Mouse (Mus musculus) hindbrain, postnatal 0 days (tissue): ENCODE results near the gene Eif4e2. TPM values are rescaled to one million over a fixed set of nuclear protein-coding genes. Genes with fewer than 3 reads are reported as not detected.
A peak's percentile ranks its signal among the peaks of the same experiment; 100 is the strongest.

ENCODE experiments used
- ATAC-seq: fragments of 200-750 bp; cut with Nextera tagmentation; 2 replicates; pipeline ENCODE4 v1.8.0; 2017; ENCODE audit warnings: mild to moderate bottlenecking, moderate TSS enrichment, moderate library complexity
- DNase-seq: peaks from one replicate; pipeline ENCODE4 v3.0.0-alpha.2; 2015; ENCODE audit warnings: low spot score
- H3K27ac ChIP-seq: fragments of 300-500 bp; sonication (generic); 2 replicates; pipeline ENCODE4 v1.5.1; 2014; ENCODE audit warnings: mild to moderate bottlenecking
- H3K27me3 ChIP-seq: fragments of 300-500 bp; sonication (generic); 2 replicates; pipeline ENCODE4 v1.6.1; 2014; ENCODE audit warnings: low read length, mixed read lengths; ENCODE audit not compliant: insufficient read depth
- H3K36me3 ChIP-seq: fragments of 300-500 bp; sonication (generic); 2 replicates; pipeline ENCODE4 v1.6.1; 2014; ENCODE audit warnings: low read length, mixed read lengths; ENCODE audit not compliant: insufficient read depth
- H3K4me1 ChIP-seq: fragments of 300-500 bp; sonication (generic); 2 replicates; pipeline ENCODE4 v1.6.1; 2014; ENCODE audit warnings: antibody characterized with exemption, low read length, mixed read lengths; ENCODE audit not compliant: insufficient read depth
- H3K4me2 ChIP-seq: fragments of 300-500 bp; sonication (generic); 2 replicates; pipeline ENCODE4 v1.6.1; 2014; ENCODE audit warnings: low read depth, mild to moderate bottlenecking, low read length, moderate library complexity, mixed read lengths
- H3K4me3 ChIP-seq: fragments of 300-500 bp; sonication (generic); 2 replicates; pipeline ENCODE4 v1.5.1; 2014; ENCODE audit warnings: low read length
- H3K9ac ChIP-seq: fragments of 300-500 bp; sonication (generic); replicated peaks from 2 replicates; pipeline ENCODE4 v1.6.1; 2014; ENCODE audit warnings: mild to moderate bottlenecking, low read length, moderate library complexity, mixed read lengths
- H3K9me3 ChIP-seq: fragments of 300-500 bp; sonication (generic); 2 replicates; pipeline ENCODE4 v1.6.1; 2016; ENCODE audit warnings: low read length, mixed read lengths
- CTCF ChIP-seq: IDR thresholded peaks from 2 replicates; pipeline ENCODE4 v1.5.1; 2016; ENCODE audit warnings: antibody characterized with exemption, control low read depth, low read depth
- WGBS: fragments of 180-500 bp; shearing (Covaris S2); extraction: QIAGEN DNeasy Blood & Tissue Kit; methylation state at CpG from one replicate; pipeline ENCODE4 v1.1.7; 2014; 5-methylcytosine and 5-hydroxymethylcytosine counted together
- polyA plus RNA-seq: library from polyadenylated mRNA; unstranded; fragments of >200 nt; fragmentation: Nextera tagmentation; extraction: Ambion mirVana; gene quantifications from 2 replicates; pipeline ENCODE4 v1.2.1, GENCODE M21; 2015
- total RNA-seq: library from RNA; depleted of rRNA; stranded (reverse); fragments of >200 nt; gene quantifications from 2 replicates; pipeline ENCODE4 v1.2.3, GENCODE M21; 2014

The Eif4e2 gene
- total and polyA plus RNA-seq, 2 experiments from 2014 or later, result 60.4 to 99.7 TPM

- Histone ChIP-seq H3K27me3 (no peaks in the 10 kb centered on the region), H3K36me3 (peaks cover 72% of the 10 kb centered on the region), H3K27ac (no peak overlapping the region), H3K4me3 (no peak overlapping the region), H3K4me1 (no peaks in the 10 kb centered on the region), H3K4me2 (no peak overlapping the region), H3K9me3 (no peaks in the 10 kb centered on the region), H3K9ac (no peak overlapping the region)
- TF ChIP-seq CTCF, result no peak
- ATAC-seq (no peak), DNase-seq (no peak)
- WGBS, result 59% methylated on average over 7 of the region's 7 CpGs
Measured at GRCm38 (mm10) chr1:87232197-87232596, 18.5 kb downstream of the Eif4e2 start.

DNA sequence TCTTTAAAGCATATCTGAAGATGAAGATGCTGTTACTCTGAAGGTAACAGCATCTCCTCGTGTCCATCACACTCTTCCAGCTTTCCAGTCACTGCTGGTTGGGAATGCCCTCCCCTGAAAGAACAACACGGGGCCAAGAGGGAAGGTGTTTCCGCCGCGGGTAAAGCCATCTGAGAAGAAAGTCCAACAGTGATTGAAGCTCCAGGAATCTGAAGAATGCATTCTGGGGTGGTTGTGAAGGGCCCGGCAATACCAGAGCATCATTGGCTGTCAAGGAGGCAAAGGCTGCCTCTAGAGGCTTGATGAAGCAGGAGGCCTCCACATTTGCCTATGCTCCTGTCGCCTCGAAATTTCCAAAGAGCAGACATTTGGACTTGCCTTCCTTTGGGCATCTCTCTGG, 25.3 kb downstream of the Eif4e2 start:
- Histone ChIP-seq H3K27ac (no peak overlapping the region), H3K27me3 (no peaks in the 10 kb centered on the region), H3K4me1 (no peaks in the 10 kb centered on the region), H3K4me2 (no peak overlapping the region), H3K9me3 (no peaks in the 10 kb centered on the region), H3K4me3 (no peak overlapping the region), H3K9ac (no peak overlapping the region), H3K36me3 (peaks cover 42% of the 10 kb centered on the region; the same call in 1 of the 2 replicates)
- WGBS, result 80% methylated on average over 8 of the region's 8 CpGs
- DNase-seq (no peak), ATAC-seq (no peak)
- TF ChIP-seq CTCF, result no peak

- TF ChIP-seq CTCF, result no peak
- 94% methylated on average over 8 of the region's 8 CpGs for WGBS
- no peak for DNase-seq
- Histone ChIP-seq H3K9ac (no peak overlapping the region), H3K36me3 (peaks cover 9% of the 10 kb centered on the region; the same call in 1 of the 2 replicates), H3K4me3 (no peak overlapping the region), H3K9me3 (no peaks in the 10 kb centered on the region), H3K27me3 (no peaks in the 10 kb centered on the region), H3K27ac (no peak overlapping the region), H3K4me2 (no peak overlapping the region), H3K4me1 (no peaks in the 10 kb centered on the region)
- ATAC-seq, result no peak
Measured at GRCm38 (mm10) chr1:87243021-87243420, 29.3 kb downstream of the Eif4e2 start.

- no peak overlapping the region for H3K4me3 ChIP-seq
- no peaks in the 10 kb centered on the region for H3K4me1 ChIP-seq
- DNase-seq (no peak), ATAC-seq (no peak)
- no peaks in the 10 kb centered on the region for H3K27me3 ChIP-seq
- no peaks in the 10 kb centered on the region for H3K36me3 ChIP-seq
- H3K9ac ChIP-seq, result no peak overlapping the region
- H3K4me2 ChIP-seq, result no peak overlapping the region
- no peak for TF ChIP-seq CTCF
- 62% methylated on average over 1 of the region's 1 CpGs for WGBS
- no peaks in the 10 kb centered on the region for H3K9me3 ChIP-seq
- H3K27ac ChIP-seq, result no peak overlapping the region
Measured at GRCm38 (mm10) chr1:87245430-87245829, 31.7 kb downstream of the Eif4e2 start.

GRCm38 (mm10) chr1:87245929-87246815, 32.5 kb downstream of the Eif4e2 start:
- TF ChIP-seq CTCF, result peak; percentile 94
- Histone ChIP-seq H3K36me3 (no peaks in the 10 kb centered on the region), H3K27ac (no peak overlapping the region), H3K27me3 (no peaks in the 10 kb centered on the region), H3K4me1 (no peaks in the 10 kb centered on the region), H3K9ac (no peak overlapping the region), H3K4me3 (no peak overlapping the region), H3K4me2 (peak overlapping the region; percentile 37; the same call in 1 of the 2 replicates), H3K9me3 (no peaks in the 10 kb centered on the region)
- WGBS, result 27% methylated on average over 22 of the region's 22 CpGs
- peak; percentile 87 for DNase-seq
- ATAC-seq, result peak; percentile 91

DNA sequence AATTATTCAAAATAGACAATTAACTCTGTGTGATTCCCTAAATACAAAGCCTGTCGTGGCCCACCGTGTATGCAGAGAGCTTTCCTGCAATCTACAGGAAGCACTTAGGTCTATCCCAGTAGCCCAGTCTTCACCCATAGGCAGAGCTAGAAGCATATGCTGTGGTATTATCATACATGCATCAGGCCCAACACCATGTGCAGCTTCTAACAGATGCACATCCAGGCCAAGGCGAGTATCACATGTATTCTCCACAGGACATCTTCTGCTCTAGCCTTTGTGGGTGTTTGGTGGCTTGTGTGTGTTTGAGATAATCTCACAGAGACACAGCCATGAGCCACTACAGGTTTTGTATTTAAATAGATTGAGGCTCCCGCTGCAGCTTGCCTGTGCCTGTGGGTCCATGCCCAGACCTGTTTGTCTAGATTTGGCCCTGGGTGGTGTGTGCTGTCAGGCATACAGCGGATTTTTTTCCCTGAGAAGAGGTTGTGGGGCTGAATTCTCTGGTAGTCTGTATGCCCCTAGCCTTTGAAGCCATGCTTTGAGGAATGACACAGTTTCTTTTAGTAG, 38.4 kb downstream of the Eif4e2 start:
- H3K27ac ChIP-seq, result no peak overlapping the region
- H3K9me3 ChIP-seq, result no peaks in the 10 kb centered on the region
- 59% methylated on average over 5 of the region's 5 CpGs for WGBS
- H3K4me2 ChIP-seq, result no peak overlapping the region
- H3K4me3 ChIP-seq, result no peak overlapping the region
- H3K36me3 ChIP-seq, result no peaks in the 10 kb centered on the region
- ATAC-seq, result no peak
- no peaks in the 10 kb centered on the region for H3K4me1 ChIP-seq
- H3K9ac ChIP-seq, result no peak overlapping the region
- TF ChIP-seq CTCF, result no peak
- H3K27me3 ChIP-seq, result no peaks in the 10 kb centered on the region
- no peak for DNase-seq

DNA sequence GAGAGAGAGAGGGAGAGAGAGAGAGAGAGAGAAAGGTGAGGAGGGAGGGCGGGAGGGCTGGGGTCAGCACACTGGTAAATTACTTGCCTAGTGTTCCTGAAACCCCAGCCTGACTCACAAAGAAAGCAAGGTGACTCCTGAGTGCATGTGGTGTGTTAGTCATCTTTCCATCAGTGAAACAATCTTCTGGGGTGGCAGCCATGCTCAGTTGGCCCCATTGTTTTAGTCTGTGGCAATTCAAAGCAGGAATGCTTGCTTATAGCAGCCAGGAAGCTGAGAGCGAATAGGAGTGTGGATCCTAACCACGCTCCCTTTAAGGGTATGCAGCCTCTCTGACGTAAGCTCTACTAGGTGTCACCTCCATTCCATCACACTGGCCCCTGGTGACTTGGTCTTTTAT, 41.5 kb downstream of the Eif4e2 start:
- DNase-seq, result no peak
- no peaks in the 10 kb centered on the region for H3K9me3 ChIP-seq
- no peak overlapping the region for H3K9ac ChIP-seq
- 69% methylated on average over 4 of the region's 4 CpGs for WGBS
- H3K4me1 ChIP-seq, result no peaks in the 10 kb centered on the region
- no peak for ATAC-seq
- no peak overlapping the region for H3K4me2 ChIP-seq
- H3K4me3 ChIP-seq, result no peak overlapping the region
- H3K36me3 ChIP-seq, result no peaks in the 10 kb centered on the region
- TF ChIP-seq CTCF, result no peak
- H3K27ac ChIP-seq, result no peak overlapping the region
- no peaks in the 10 kb centered on the region for H3K27me3 ChIP-seq
